In the genomic region with DNA sequence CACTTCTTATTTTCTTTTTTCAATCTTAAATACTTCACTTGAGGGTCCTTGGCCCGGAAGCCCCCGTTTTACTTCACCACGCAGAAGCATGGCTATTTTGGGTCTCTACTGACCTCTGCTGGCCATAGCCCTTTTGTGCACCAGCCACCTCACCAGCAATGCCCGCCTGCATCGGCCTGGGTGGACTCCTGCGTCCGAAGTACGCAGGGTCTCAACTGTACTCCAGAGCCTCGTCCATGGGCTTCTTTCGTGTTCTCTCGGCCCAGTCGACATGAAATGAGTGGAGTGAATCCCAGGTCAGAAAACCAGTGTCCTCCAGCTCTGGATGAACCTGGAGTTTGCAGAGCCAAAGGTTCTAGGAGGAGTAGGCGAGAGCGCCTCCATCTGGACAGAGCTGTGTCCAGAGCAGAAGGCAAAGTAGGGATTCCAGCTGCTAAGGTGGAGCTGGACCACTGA, we compare ENCODE assay signal across 8 mouse cellular contexts. TPM values are rescaled to one million over a fixed set of nuclear protein-coding genes. Genes with fewer than 3 reads are reported as not detected.
DNase-seq lines count a peak whose midpoint lies in the region; ATAC-seq and TF ChIP-seq lines count a peak whose summit lies in the region.

No protein-coding gene starts in this region.

- ATAC-seq in embryonic facial prominence, embryonic 12.5 days (ENCODE audit: insufficient number of reproducible peaks, insufficient read depth, low FRiP score, low TSS enrichment): no peak
- ATAC-seq in limb, embryonic 11.5 days (ENCODE audit: insufficient number of reproducible peaks, low FRiP score, low TSS enrichment, low read depth): peak; percentile 73; the same call in 1 of the 2 replicates
- ATAC-seq in midbrain, embryonic 13.5 days: peak; percentile 87

- no peak for TF ChIP-seq POLR2A in heart, adult 2 months (IDR thresholded peaks at IDR 0.05; ENCODE audit: insufficient read depth, low read depth, low read length)

- H3K36me3 ChIP-seq in embryonic facial prominence, embryonic 12.5 days: no peaks in the 10 kb centered on the region
- H3K36me3 ChIP-seq in heart, adult 2 months (ENCODE audit: control insufficient read depth, insufficient read depth, low read length): no peaks in the 10 kb centered on the region
- H3K36me3 ChIP-seq in limb, embryonic 11.5 days (ENCODE audit: control insufficient read depth, insufficient read depth, low read length): no peaks in the 10 kb centered on the region
- no peaks in the 10 kb centered on the region for H3K36me3 ChIP-seq in midbrain, embryonic 13.5 days

- peak overlapping the region; percentile 47 for H3K4me2 ChIP-seq in embryonic facial prominence, embryonic 12.5 days (replicated peaks)
- peak overlapping the region; percentile 49 for H3K4me2 ChIP-seq in limb, embryonic 11.5 days (ENCODE audit: low read depth, severe bottlenecking)
- peak overlapping the region; percentile 54 for H3K4me2 ChIP-seq in midbrain, embryonic 13.5 days (replicated peaks)

- WGBS in embryonic facial prominence, embryonic 12.5 days: 2% methylated on average over 14 of the region's 14 CpGs
- WGBS in heart, adult 2 months: 3% methylated on average over 14 of the region's 14 CpGs
- WGBS in limb, embryonic 11.5 days: 2% methylated on average over 14 of the region's 14 CpGs
- 1% methylated on average over 14 of the region's 14 CpGs for WGBS in midbrain, embryonic 13.5 days

- peak overlapping the region; percentile 24 for H3K4me3 ChIP-seq in embryonic facial prominence, embryonic 12.5 days
- peak overlapping the region; percentile 38 for H3K4me3 ChIP-seq in heart, adult 2 months
- peak overlapping the region; percentile 16; the same call in 1 of the 2 replicates for H3K4me3 ChIP-seq in limb, embryonic 11.5 days (ENCODE audit: low read depth, low read length)
- H3K4me3 ChIP-seq in midbrain, embryonic 13.5 days (replicated peaks): peak overlapping the region; percentile 31

- H3K9me3 ChIP-seq in embryonic facial prominence, embryonic 12.5 days: no peaks in the 10 kb centered on the region
- H3K9me3 ChIP-seq in limb, embryonic 11.5 days (ENCODE audit: control insufficient read depth, low read length): no peaks in the 10 kb centered on the region
- no peaks in the 10 kb centered on the region for H3K9me3 ChIP-seq in midbrain, embryonic 13.5 days

- intact Hi-C loops in heart, adult 2 months (cut with DNase I): loop anchor here (1.0 to 10.0 kb wide), 3 partner anchors 62 to 242 kb away; a partner anchor contains a TSS

- peak overlapping the region; percentile 31; the same call in 1 of the 2 replicates for H3K9ac ChIP-seq in embryonic facial prominence, embryonic 12.5 days
- H3K9ac ChIP-seq in heart, adult 2 months (ENCODE audit: low read depth, low read length): no peak overlapping the region
- peak overlapping the region; percentile 32; the same call in 1 of the 2 replicates for H3K9ac ChIP-seq in limb, embryonic 11.5 days (ENCODE audit: low read length)
- H3K9ac ChIP-seq in midbrain, embryonic 13.5 days (replicated peaks): no peak overlapping the region; the same call in 1 of the 2 replicates

- peak; percentile 60 for DNase-seq in 3134 (ENCODE audit: extremely low read depth, insufficient read length, low spot score)
- DNase-seq in adrenal gland, postnatal 14 days: peak; percentile 84
- DNase-seq in heart, adult 2 months: peak; percentile 57 to 75
- peak; percentile 81 for DNase-seq in kidney, adult 18-20 months
- peak; percentile 90 for DNase-seq in limb, embryonic 11.5 days (ENCODE audit: low spot score)
- peak; percentile 56 for DNase-seq in spleen, adult 12 weeks (ENCODE audit: low spot score)

- no peak overlapping the region for H3K27ac ChIP-seq in embryonic facial prominence, embryonic 12.5 days
- no peak overlapping the region for H3K27ac ChIP-seq in heart, adult 2 months
- H3K27ac ChIP-seq in limb, embryonic 11.5 days (replicated peaks; ENCODE audit: low read depth, low read length): no peak overlapping the region
- H3K27ac ChIP-seq in midbrain, embryonic 13.5 days: no peak overlapping the region

- TF ChIP-seq EP300 in heart, adult 2 months (IDR thresholded peaks at IDR 0.05; ENCODE audit: insufficient read depth, low read depth, low read length): 0 out of 2 replicates have a peak, but pooled peaks have one; percentile 20

- no peaks in the 10 kb centered on the region for H3K79me2 ChIP-seq in heart, adult 2 months (replicated peaks; ENCODE audit: control insufficient read depth, insufficient read depth, low read length)

- no peaks in the 10 kb centered on the region for H3K4me1 ChIP-seq in embryonic facial prominence, embryonic 12.5 days
- H3K4me1 ChIP-seq in heart, adult 2 months (ENCODE audit: control insufficient read depth, insufficient read depth, low read length): no peaks in the 10 kb centered on the region
- H3K4me1 ChIP-seq in limb, embryonic 11.5 days (ENCODE audit: control insufficient read depth, insufficient read depth, low read length): no peaks in the 10 kb centered on the region
- no peaks in the 10 kb centered on the region for H3K4me1 ChIP-seq in midbrain, embryonic 13.5 days (replicated peaks)

- peaks cover 6% of the 10 kb centered on the region for H3K27me3 ChIP-seq in embryonic facial prominence, embryonic 12.5 days
- no peaks in the 10 kb centered on the region; the same call in 1 of the 2 replicates for H3K27me3 ChIP-seq in heart, adult 2 months (ENCODE audit: control insufficient read depth, insufficient read depth, low read length)
- H3K27me3 ChIP-seq in limb, embryonic 11.5 days (ENCODE audit: control insufficient read depth, insufficient read depth, low read length): no peaks in the 10 kb centered on the region
- no peaks in the 10 kb centered on the region for H3K27me3 ChIP-seq in midbrain, embryonic 13.5 days

- TF ChIP-seq CTCF in heart, adult 2 months (IDR thresholded peaks at IDR 0.05): peak; percentile 77

RNA-seq across cellular contexts. Expression of a gene that starts 14.9 kb away (rescaled TPM):
- 68.3 and 86.2 TPM in 2 replicates for total RNA-seq in adrenal gland, postnatal 14 days (2021)
- 1.5 and 2.3 TPM in 2 replicates for polyA plus RNA-seq in embryonic facial prominence, embryonic 12.5 days (2016; fragmentation: Nextera tagmentation; extraction: Ambion mirVana)
- under 1 TPM; 0.30 to 0.31 TPM for total RNA-seq in heart, adult 2 months (2021)
- 0.70 and 0.85 TPM in 2 replicates for polyA plus RNA-seq in heart, adult 2 months (2012; rRNA removed)
- polyA plus RNA-seq in limb, embryonic 11.5 days (2014; fragmentation: Nextera tagmentation; extraction: Ambion mirVana): 0.32 and 0.58 TPM in 2 replicates
- polyA plus RNA-seq in midbrain, embryonic 13.5 days (2015; fragmentation: Nextera tagmentation; extraction: Ambion mirVana): 8.8 and 12.2 TPM in 2 replicates

RNA-seq across cellular contexts. Expression of a gene that starts 22.1 kb away (rescaled TPM):
- 15.7 and 18.2 TPM in 2 replicates for total RNA-seq in adrenal gland, postnatal 14 days (2021)
- polyA plus RNA-seq in embryonic facial prominence, embryonic 12.5 days (2016; fragmentation: Nextera tagmentation; extraction: Ambion mirVana): 7.1 and 7.2 TPM in 2 replicates
- 10 to 100 TPM; 81.9 to 85.5 TPM for total RNA-seq in heart, adult 2 months (2021)
- polyA plus RNA-seq in heart, adult 2 months (2012; rRNA removed): 39.1 and 69.8 TPM in 2 replicates
- 3.1 and 3.6 TPM in 2 replicates for polyA plus RNA-seq in limb, embryonic 11.5 days (2014; fragmentation: Nextera tagmentation; extraction: Ambion mirVana)
- 2.9 and 3.0 TPM in 2 replicates for polyA plus RNA-seq in midbrain, embryonic 13.5 days (2015; fragmentation: Nextera tagmentation; extraction: Ambion mirVana)

RNA-seq across cellular contexts. Expression of a gene that starts 57.8 kb away (rescaled TPM):
- 71.9 and 72.6 TPM in 2 replicates for total RNA-seq in adrenal gland, postnatal 14 days (2021)
- polyA plus RNA-seq in embryonic facial prominence, embryonic 12.5 days (2016; fragmentation: Nextera tagmentation; extraction: Ambion mirVana): 151 and 155 TPM in 2 replicates
- total RNA-seq in heart, adult 2 months (2021): 10 to 100 TPM; 29.0 to 29.6 TPM
- polyA plus RNA-seq in heart, adult 2 months (2012; rRNA removed): 21.3 and 37.7 TPM in 2 replicates
- 182 and 185 TPM in 2 replicates for polyA plus RNA-seq in limb, embryonic 11.5 days (2014; fragmentation: Nextera tagmentation; extraction: Ambion mirVana)
- polyA plus RNA-seq in midbrain, embryonic 13.5 days (2015; fragmentation: Nextera tagmentation; extraction: Ambion mirVana): 119 and 120 TPM in 2 replicates

Comparison
In these comparisons a context has a peak if more than half of its experiments do, and no peak if none do; other contexts are left out.
1. H3K9ac ChIP-seq: peak in embryonic facial prominence, embryonic 12.5 days (single experiment) and limb, embryonic 11.5 days (single experiment); none in heart, adult 2 months (single experiment) and midbrain, embryonic 13.5 days (single experiment).
2. Peak in every context shown above with its lines, with median percentiles within 50 percentile points of each other: DNase-seq, H3K4me2 ChIP-seq and H3K4me3 ChIP-seq.